Mouse (Mus musculus) inflammation-experienced regulatory T-cells (primary cell): ENCODE data around the gene Izumo3. TPM values are rescaled to one million over a fixed set of nuclear protein-coding genes. Genes with fewer than 3 reads are reported as not detected.

Experiments
- polyA plus RNA-seq, 2 experiments: library from polyadenylated mRNA; unstranded; fragments of 100-300 nt; shearing (Covaris generic); gene quantifications; one replicate each; pipeline ENCODE4 v1.2.1; 2017

Gene Izumo3
- polyA plus RNA-seq = not detected

DNA sequence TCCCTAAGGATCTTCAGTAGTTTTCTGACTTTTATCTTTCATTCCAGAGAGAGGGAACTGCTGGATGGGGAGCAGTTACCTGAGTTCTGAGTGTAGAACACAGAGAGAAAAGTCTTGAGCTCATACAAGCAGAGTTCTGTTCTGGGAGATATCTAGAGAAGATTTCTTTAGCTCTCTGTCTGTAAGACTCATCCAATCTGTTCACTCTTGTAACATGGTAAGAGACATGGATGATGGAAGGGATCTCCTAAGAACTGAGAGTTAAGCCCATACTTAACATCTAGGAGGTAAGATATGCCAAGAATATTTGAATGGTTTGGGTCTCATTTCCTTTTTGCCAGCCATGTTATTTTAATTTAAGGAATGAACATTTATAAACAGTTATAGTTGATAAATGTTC lies at the start of gene Izumo3:
Izumo3 (minus strand) TSS at position 101 of the 400 bp plus-strand sequence.

GRCm38 (mm10) chr4:92191649-92192048 lies 44.6 kb upstream of the Izumo3 start, which contains the start of gene Gm12666:
Gm12666 (minus strand) TSS chr4:92191749.

Other genes with a start within 250 kb of the Izumo3 start
- not detected for gene Gm12666, start 44.5 kb upstream of the Izumo3 start, polyA plus RNA-seq